Mouse (Mus musculus) lung, adult 2 months (tissue): ENCODE measurements around the gene Scrt2.

ENCODE experiments used
- CTCF ChIP-seq: fragments of 200-500 bp; IDR thresholded peaks from 2 replicates; pipeline ENCODE4 v1.5.1; 2011; ENCODE audit warnings: mild to moderate bottlenecking, low read length, control low read depth; ENCODE audit not compliant: insufficient read depth
- POLR2A ChIP-seq: fragments of 200-500 bp; IDR thresholded peaks from 2 replicates; pipeline ENCODE4 v1.6.1; 2011; ENCODE audit warnings: low read depth, mild to moderate bottlenecking, control low read depth, low read length, borderline replicate concordance; ENCODE audit errors: extremely low read depth

- TF ChIP-seq CTCF (no peak), POLR2A (no peak)
Measured at GRCm38 (mm10) chr2:152112490-152112889, 31.2 kb downstream of the Scrt2 start.
